Comparison of ENCODE assay signal across 15 mouse cellular contexts in genomic region chr2:125620213-125620907, GRCm38 (mm10). TPM values are rescaled to one million over a fixed set of nuclear protein-coding genes. Genes with fewer than 3 reads are reported as not detected.
DNase-seq lines count a peak whose midpoint lies in the region; ATAC-seq lines count a peak whose summit lies in the region.
"Had no signal": no experiment of that assay in that cellular context is flagged by ENCODE, and none has a peak within 500 bp of the region (broad histone marks: within the 10 kb centered on the region; RNA-seq: fewer than 3 reads in every experiment).

No protein-coding gene starts in this region.

- H3K36me3 ChIP-seq in kidney, embryonic 16.5 days (ENCODE audit: insufficient read depth, low read length): peaks cover 26% of the 10 kb centered on the region
- H3K36me3 ChIP-seq in embryonic facial prominence, embryonic 13.5 days: peaks cover 46% of the 10 kb centered on the region
- peaks cover 5% of the 10 kb centered on the region; the same call in 1 of the 2 replicates for H3K36me3 ChIP-seq in neural tube, embryonic 11.5 days (ENCODE audit: control insufficient read depth, insufficient read depth, low read length)

- 0 out of 2 replicates have a peak overlapping the region, but pooled peaks have one; percentile 4 for H3K4me3 ChIP-seq in kidney, embryonic 16.5 days (ENCODE audit: low read length)
- H3K4me3 ChIP-seq in embryonic facial prominence, embryonic 13.5 days: no peak overlapping the region
- H3K4me3 ChIP-seq in neural tube, embryonic 11.5 days (ENCODE audit: low read depth, low read length): no peak overlapping the region
- H3K4me3 ChIP-seq: liver, embryonic 13.5 days; myocyte had no signal

- DNase-seq in kidney, postnatal 36 days: no peak
- DNase-seq in embryo, embryonic 11 days: peak; percentile 77
- peak; percentile 50 for DNase-seq in neural tube, embryonic 11.5 days (ENCODE audit: low spot score)
- DNase-seq in spleen, postnatal 36 days (ENCODE audit: low spot score in 2 of 2): no peak
- DNase-seq in urinary bladder, postnatal 10 days (ENCODE audit: low spot score): no peak
- no peak for DNase-seq in T-cell, adult 2 months (ENCODE audit: low spot score)
- DNase-seq: adrenal gland, postnatal 10 days; cerebellum, postnatal 25 days; gastrocnemius, postnatal 36 days; liver, embryonic 13.5 days; lung, postnatal 36 days; thymus, adult 18-20 months had no signal

- H3K9ac ChIP-seq in kidney, embryonic 16.5 days (replicated peaks; ENCODE audit: low read length): no peak overlapping the region
- no peak overlapping the region for H3K9ac ChIP-seq in embryonic facial prominence, embryonic 13.5 days
- H3K9ac ChIP-seq in neural tube, embryonic 11.5 days (ENCODE audit: low read length): peak overlapping the region; percentile 18; the same call in 1 of the 2 replicates
- H3K9ac ChIP-seq: liver, embryonic 13.5 days had no signal

- peak; percentile 60 for ATAC-seq in kidney, embryonic 16.5 days (ENCODE audit: low FRiP score, low TSS enrichment)
- ATAC-seq in embryonic facial prominence, embryonic 13.5 days (ENCODE audit: insufficient number of reproducible peaks, insufficient read depth, low FRiP score, low TSS enrichment, low read depth): peak; percentile 56; the same call in 1 of the 2 replicates
- ATAC-seq in neural tube, embryonic 11.5 days (ENCODE audit: insufficient read depth, low FRiP score, low TSS enrichment): no peak

- 0 out of 2 replicates have a peak overlapping the region, but pooled peaks have one; percentile 14 for H3K4me2 ChIP-seq in kidney, embryonic 16.5 days (replicated peaks; ENCODE audit: low read depth, low read length)
- peak overlapping the region; percentile 16; the same call in 1 of the 2 replicates for H3K4me2 ChIP-seq in embryonic facial prominence, embryonic 13.5 days
- no peak overlapping the region for H3K4me2 ChIP-seq in neural tube, embryonic 11.5 days (ENCODE audit: low read depth)
- H3K4me2 ChIP-seq: liver, embryonic 13.5 days had no signal

- WGBS in kidney, embryonic 16.5 days: 25% methylated on average over 25 of the region's 25 CpGs
- 39% methylated on average over 25 of the region's 25 CpGs for WGBS in embryonic facial prominence, embryonic 13.5 days
- WGBS in neural tube, embryonic 11.5 days: 45% methylated on average over 25 of the region's 25 CpGs

- H3K9me3 ChIP-seq in kidney, embryonic 16.5 days (ENCODE audit: low read length): no peaks in the 10 kb centered on the region
- no peaks in the 10 kb centered on the region for H3K9me3 ChIP-seq in embryonic facial prominence, embryonic 13.5 days
- no peaks in the 10 kb centered on the region for H3K9me3 ChIP-seq in neural tube, embryonic 11.5 days (ENCODE audit: control insufficient read depth, low read length)
- H3K9me3 ChIP-seq: liver, embryonic 13.5 days had no signal

- no peak overlapping the region; the same call in 1 of the 2 replicates for H3K27ac ChIP-seq in kidney, embryonic 16.5 days (ENCODE audit: low read length)
- H3K27ac ChIP-seq in embryonic facial prominence, embryonic 13.5 days: peak overlapping the region; percentile 41; the same call in 1 of the 2 replicates
- no peak overlapping the region for H3K27ac ChIP-seq in neural tube, embryonic 11.5 days (ENCODE audit: low read depth, low read length)
- H3K27ac ChIP-seq: liver, embryonic 13.5 days had no signal

- peaks cover 15% of the 10 kb centered on the region for H3K4me1 ChIP-seq in kidney, embryonic 16.5 days (ENCODE audit: insufficient read depth, low read length)
- H3K4me1 ChIP-seq in embryonic facial prominence, embryonic 13.5 days: peaks cover 24% of the 10 kb centered on the region
- H3K4me1 ChIP-seq in neural tube, embryonic 11.5 days (ENCODE audit: control insufficient read depth, insufficient read depth, low read length): peaks cover 12% of the 10 kb centered on the region

- no peaks in the 10 kb centered on the region for H3K27me3 ChIP-seq in kidney, embryonic 16.5 days (ENCODE audit: insufficient read depth, low read length)
- no peaks in the 10 kb centered on the region for H3K27me3 ChIP-seq in embryonic facial prominence, embryonic 13.5 days
- H3K27me3 ChIP-seq in neural tube, embryonic 11.5 days (ENCODE audit: control insufficient read depth, insufficient read depth, low read length): no peaks in the 10 kb centered on the region
- H3K27me3 ChIP-seq: liver, embryonic 13.5 days had no signal

RNA-seq across cellular contexts. Expression of gene Cep152, which starts 4.6 kb away (rescaled TPM):
- polyA plus RNA-seq in kidney, embryonic 16.5 days (2015; fragmentation: Nextera tagmentation; extraction: Ambion mirVana): 7.4 and 8.9 TPM in 2 replicates
- 6.7 and 9.0 TPM in 2 replicates for polyA plus RNA-seq in embryonic facial prominence, embryonic 13.5 days (2015; fragmentation: Nextera tagmentation; extraction: Ambion mirVana)
- 7.3 and 8.1 TPM in 2 replicates for polyA plus RNA-seq in neural tube, embryonic 11.5 days (2014; fragmentation: Nextera tagmentation; extraction: Ambion mirVana)

RNA-seq across cellular contexts. Expression of gene Eid1, which starts 52.5 kb away (rescaled TPM):
- polyA plus RNA-seq in kidney, embryonic 16.5 days (2015; fragmentation: Nextera tagmentation; extraction: Ambion mirVana): 91.8 and 99.5 TPM in 2 replicates
- polyA plus RNA-seq in embryonic facial prominence, embryonic 13.5 days (2015; fragmentation: Nextera tagmentation; extraction: Ambion mirVana): 292 and 317 TPM in 2 replicates
- polyA plus RNA-seq in neural tube, embryonic 11.5 days (2014; fragmentation: Nextera tagmentation; extraction: Ambion mirVana): 271 and 289 TPM in 2 replicates

Comparison
In these comparisons a context has a peak if more than half of its experiments do, and no peak if none do; other contexts are left out.
1. DNase-seq: peak in embryo, embryonic 11 days (single experiment) and neural tube, embryonic 11.5 days (single experiment); none in kidney, postnatal 36 days (0 of 2), spleen, postnatal 36 days (0 of 2), urinary bladder, postnatal 10 days (single experiment) and T-cell, adult 2 months (single experiment).